15 mouse cellular contexts compared by ENCODE assay signal in genomic region chr8:122764790-122765474, GRCm38 (mm10).
"Had no signal": no experiment of that assay in that cellular context is flagged by ENCODE, and none has a peak within 500 bp of the region (broad histone marks: within the 10 kb centered on the region; RNA-seq: fewer than 3 reads in every experiment).

No protein-coding gene starts in this region.

- H3K4me2 ChIP-seq: limb, embryonic 12.5 days; liver, embryonic 13.5 days; lung, embryonic 15.5 days; midbrain, embryonic 11.5 days; midbrain, embryonic 15.5 days; neural tube, embryonic 12.5 days; stomach, embryonic 15.5 days had no signal

- H3K9me3 ChIP-seq: limb, embryonic 12.5 days; liver, embryonic 13.5 days; lung, embryonic 15.5 days; midbrain, embryonic 15.5 days; neural tube, embryonic 12.5 days; stomach, embryonic 15.5 days had no signal

- ATAC-seq: midbrain, embryonic 15.5 days had no signal

- H3K9ac ChIP-seq: limb, embryonic 12.5 days; liver, embryonic 13.5 days; liver, postnatal 0 days; lung, embryonic 15.5 days; midbrain, embryonic 15.5 days; neural tube, embryonic 12.5 days; stomach, embryonic 15.5 days had no signal

- H3K36me3 ChIP-seq: limb, embryonic 12.5 days; liver, embryonic 13.5 days; lung, embryonic 15.5 days; midbrain, embryonic 15.5 days; neural tube, embryonic 12.5 days; stomach, embryonic 15.5 days had no signal

- H3K4me1 ChIP-seq: limb, embryonic 12.5 days had no signal

- H3K27ac ChIP-seq: kidney, postnatal 0 days; limb, embryonic 12.5 days; liver, embryonic 13.5 days; lung, embryonic 15.5 days; midbrain, embryonic 15.5 days; neural tube, embryonic 12.5 days; stomach, embryonic 15.5 days had no signal

- H3K27me3 ChIP-seq: neural tube, embryonic 12.5 days; stomach, embryonic 15.5 days had no signal

- DNase-seq: kidney, postnatal 36 days; layer of hippocampus, adult 9-11 months; layer of hippocampus, postnatal 36 days; liver; liver, embryonic 13.5 days; liver, postnatal 0 days; lung, postnatal 14 days; spleen, adult 18-20 months had no signal

- H3K4me3 ChIP-seq: limb, embryonic 12.5 days; liver, embryonic 13.5 days; lung, embryonic 15.5 days; midbrain, embryonic 15.5 days; neural tube, embryonic 12.5 days; stomach, embryonic 15.5 days had no signal
